Mouse (Mus musculus) retina, postnatal 7 days (tissue): ENCODE results near the gene Crip3.

Source experiments
- DNase-seq: peaks from one replicate; pipeline ENCODE4 v3.0.0-alpha.2; 2012; ENCODE audit warnings: low read depth, low spot score

The Crip3 gene

GRCm38 (mm10) chr17:46428761-46429414 lies at the start of gene Crip3:
Crip3 (plus strand) TSS chr17:46428926.
- no peak for DNase-seq

- DNase-seq: peak; percentile 92
These were observed 45.2 kb upstream of the Crip3 start, which contains the start of gene Zfp318 for GRCm38 (mm10) chr17:46383294-46384060. Zfp318 (plus strand) TSS chr17:46383731.

GRCm38 (mm10) chr17:46384061-46384801 lies 44.5 kb upstream of the Crip3 start:
- DNase-seq: no peak

- no peak for DNase-seq
These were observed 40.5 kb upstream of the Crip3 start for GRCm38 (mm10) chr17:46388200-46388599.

- DNase-seq: no peak
These were observed 35.7 kb upstream of the Crip3 start for GRCm38 (mm10) chr17:46393012-46393411.

GRCm38 (mm10) chr17:46394631-46395030 lies 34.1 kb upstream of the Crip3 start:
- DNase-seq: no peak

- no peak for DNase-seq
These were observed 20.2 kb upstream of the Crip3 start for GRCm38 (mm10) chr17:46408478-46408877.

GRCm38 (mm10) chr17:46418628-46419027 lies 10.1 kb upstream of the Crip3 start:
- DNase-seq: no peak

- no peak for DNase-seq
These were observed 9.0 kb upstream of the Crip3 start for GRCm38 (mm10) chr17:46419717-46420116.

- no peak for DNase-seq
These were observed 2.2 kb upstream of the Crip3 start for GRCm38 (mm10) chr17:46426496-46426895.

GRCm38 (mm10) chr17:46433627-46434026 lies 4.9 kb downstream of the Crip3 start:
- DNase-seq: no peak

GRCm38 (mm10) chr17:46436672-46437366 lies 8.1 kb downstream of the Crip3 start:
- DNase-seq: peak; percentile 38

GRCm38 (mm10) chr17:46438298-46438873 lies 9.7 kb downstream of the Crip3 start, which contains the start of gene Slc22a7:
Slc22a7 (minus strand) TSS chr17:46438457.
- no peak for DNase-seq

- DNase-seq: no peak
These were observed 10.4 kb downstream of the Crip3 start for GRCm38 (mm10) chr17:46439176-46439575.

GRCm38 (mm10) chr17:46444839-46445579 lies 16.3 kb downstream of the Crip3 start:
- DNase-seq: no peak

GRCm38 (mm10) chr17:46446264-46446663 lies 17.5 kb downstream of the Crip3 start:
- no peak for DNase-seq

- DNase-seq: no peak
These were observed 24.0 kb downstream of the Crip3 start for GRCm38 (mm10) chr17:46452683-46453082.

GRCm38 (mm10) chr17:46453302-46453948 lies 24.7 kb downstream of the Crip3 start:
- DNase-seq: no peak

- DNase-seq: peak; percentile 46
These were observed 25.3 kb downstream of the Crip3 start for GRCm38 (mm10) chr17:46453970-46454411.

GRCm38 (mm10) chr17:46454539-46454938 lies 25.8 kb downstream of the Crip3 start:
- DNase-seq: no peak
